Mouse (Mus musculus) left cerebral cortex, adult 18-20 months (tissue): Measurements from ENCODE around the gene Gatd1. TPM values are rescaled to one million over a fixed set of nuclear protein-coding genes. Genes with fewer than 3 reads are reported as not detected.

Experiments
- total RNA-seq, 2 experiments: library from RNA; stranded (reverse); gene quantifications; 2 replicates each; pipeline ENCODE4 v1.2.3; 2021

Gene Gatd1
- total RNA-seq, 2 experiments from 2014 or later, result 40.4 to 45.1 TPM

Other genes with a start within 250 kb of the Gatd1 start
- gene Rnh1, start 241.3 kb downstream of the Gatd1 start, total RNA-seq, result 10 to 100 TPM; 39.0 to 43.2 TPM
- gene Hras, start 220.1 kb downstream of the Gatd1 start, total RNA-seq, result 100 to 1,000 TPM; 223 to 237 TPM
- gene Lrrc56, start 220.0 kb downstream of the Gatd1 start, total RNA-seq, result 1 to 10 TPM; 2.7 to 4.4 TPM
- gene Lmntd2, start 200.1 kb downstream of the Gatd1 start, total RNA-seq, result not detected
- gene Rassf7, start 198.3 kb downstream of the Gatd1 start, total RNA-seq, result 1 to 10 TPM; 1.4 to 2.5 TPM
- gene Phrf1, start 185.4 kb downstream of the Gatd1 start, total RNA-seq, result 10 to 100 TPM; 73.6 to 75.1 TPM
- 1 to 10 TPM in 1 of 2 experiments, under 1 TPM in 1; 1.00 to 2.0 TPM for gene Irf7, start 147.7 kb downstream of the Gatd1 start, total RNA-seq
- gene Cdhr5, start 137.3 kb downstream of the Gatd1 start, total RNA-seq, result not detected
- gene Sct, start 135.0 kb downstream of the Gatd1 start, total RNA-seq, result not detected
- gene Drd4, start 122.1 kb downstream of the Gatd1 start, total RNA-seq, result under 1 TPM; 0.33 to 0.66 TPM
- gene Deaf1, start 86.4 kb downstream of the Gatd1 start, total RNA-seq, result 10 to 100 TPM; 62.8 to 70.5 TPM
- 10 to 100 TPM; 24.6 to 34.6 TPM for gene Tmem80, start 86.4 kb downstream of the Gatd1 start, total RNA-seq
- 1 to 10 TPM; 3.5 to 6.3 TPM for gene Eps8l2, start 75.3 kb downstream of the Gatd1 start, total RNA-seq
- 100 to 1,000 TPM in 1 of 2 experiments, 10 to 100 TPM in 1; 96.6 to 104 TPM for gene Taldo1, start 21.9 kb downstream of the Gatd1 start, total RNA-seq
- gene Cend1, start 15.4 kb upstream of the Gatd1 start, total RNA-seq, result 100 to 1,000 TPM; 274 to 309 TPM
- gene Slc25a22, start 23.8 kb upstream of the Gatd1 start, total RNA-seq, result 100 to 1,000 TPM; 251 to 254 TPM
- 1 to 10 TPM; 1.1 to 1.4 TPM for gene Pidd1, start 29.9 kb upstream of the Gatd1 start, total RNA-seq
- 100 to 1,000 TPM; 555 to 600 TPM for gene Rplp2, start 33.2 kb upstream of the Gatd1 start, total RNA-seq
- gene Pnpla2, start 41.1 kb upstream of the Gatd1 start, total RNA-seq, result 10 to 100 TPM; 23.6 to 24.8 TPM
- gene Cracr2b, start 47.0 kb upstream of the Gatd1 start, total RNA-seq, result 1 to 10 TPM; 3.7 to 4.5 TPM
- 10 to 100 TPM; 28.9 to 29.1 TPM for gene Cd151, start 53.3 kb upstream of the Gatd1 start, total RNA-seq
- gene Polr2l, start 61.0 kb upstream of the Gatd1 start, total RNA-seq, result 10 to 100 TPM; 36.6 to 41.6 TPM
- gene Tspan4, start 61.1 kb upstream of the Gatd1 start, total RNA-seq, result 10 to 100 TPM; 10.3 to 11.6 TPM
- 10 to 100 TPM; 60.4 to 72.2 TPM for gene Chid1, start 125.7 kb upstream of the Gatd1 start, total RNA-seq
- 100 to 1,000 TPM; 198 to 218 TPM for gene Ap2a2, start 148.0 kb upstream of the Gatd1 start, total RNA-seq
- not detected for gene Muc6, start 241.2 kb upstream of the Gatd1 start, total RNA-seq